Mouse (Mus musculus) kidney, embryonic 14.5 days (tissue): ENCODE data around the gene Tspan17. TPM values are rescaled to one million over a fixed set of nuclear protein-coding genes. Genes with fewer than 3 reads are reported as not detected.

Experiments used
- ATAC-seq: fragments of 200-750 bp; cut with Nextera tagmentation; 2 replicates; pipeline ENCODE4 v1.8.0; 2017; ENCODE audit warnings: moderate number of reproducible peaks, mild to moderate bottlenecking, moderate TSS enrichment, moderate library complexity; ENCODE audit not compliant: low FRiP score, low TSS enrichment
- H3K27ac ChIP-seq: fragments of 300-500 bp; sonication (generic); 2 replicates; pipeline ENCODE4 v1.5.1; 2014; ENCODE audit warnings: low read depth, mild to moderate bottlenecking, low read length, moderate library complexity, mixed read lengths
- H3K27me3 ChIP-seq: fragments of 300-500 bp; sonication (generic); 2 replicates; pipeline ENCODE4 v1.6.1; 2014; ENCODE audit warnings: mild to moderate bottlenecking, low read length; ENCODE audit not compliant: control insufficient read depth, insufficient read depth
- H3K36me3 ChIP-seq: fragments of 300-500 bp; sonication (generic); 2 replicates; pipeline ENCODE4 v1.6.1; 2014; ENCODE audit warnings: low read length, mixed read lengths; ENCODE audit not compliant: control insufficient read depth, insufficient read depth
- H3K4me1 ChIP-seq: fragments of 300-500 bp; sonication (generic); 2 replicates; pipeline ENCODE4 v1.6.1; 2014; ENCODE audit warnings: low read length, mixed read lengths; ENCODE audit not compliant: control insufficient read depth, insufficient read depth
- H3K4me2 ChIP-seq: fragments of 300-500 bp; sonication (generic); replicated peaks from 2 replicates; pipeline ENCODE4 v1.6.1; 2014; ENCODE audit warnings: low read depth, mild to moderate bottlenecking, low read length
- H3K4me3 ChIP-seq: fragments of 300-500 bp; sonication (generic); 2 replicates; pipeline ENCODE4 v1.5.1; 2014; ENCODE audit warnings: mild to moderate bottlenecking, low read length
- H3K9ac ChIP-seq: fragments of 300-500 bp; sonication (generic); 2 replicates; pipeline ENCODE4 v1.6.1; 2014; ENCODE audit warnings: low read depth, mild to moderate bottlenecking, low read length, moderate library complexity
- H3K9me3 ChIP-seq: fragments of 300-500 bp; sonication (generic); 2 replicates; pipeline ENCODE4 v1.6.1; 2016; ENCODE audit warnings: low read length; ENCODE audit not compliant: control insufficient read depth
- WGBS: fragments of 180-500 bp; shearing (Covaris S2); extraction: QIAGEN DNeasy Blood & Tissue Kit; methylation state at CpG from one replicate; pipeline ENCODE4 v1.1.7; 2014; 5-methylcytosine and 5-hydroxymethylcytosine counted together
- polyA plus RNA-seq: library from polyadenylated mRNA; unstranded; fragments of >200 nt; fragmentation: Nextera tagmentation; extraction: Ambion mirVana; gene quantifications from 2 replicates; pipeline ENCODE4 v1.2.1, GENCODE M21; 2014

Tspan17 gene
- polyA plus RNA-seq, 1 experiment from 2014 or later: 5.2 TPM

GRCm38 (mm10) chr13:54811476-54811875 is 22.3 kb downstream of the Tspan17 start:
- Histone ChIP-seq H3K36me3 (no peaks in the 10 kb centered on the region), H3K9ac (no peak overlapping the region), H3K4me1 (no peaks in the 10 kb centered on the region), H3K4me2 (no peak overlapping the region), H3K9me3 (no peaks in the 10 kb centered on the region), H3K27me3 (peaks cover 5% of the 10 kb centered on the region; the same call in 1 of the 2 replicates), H3K4me3 (no peak overlapping the region), H3K27ac (no peak overlapping the region)
- 62% methylated on average over 7 of the region's 7 CpGs for WGBS
- no peak for ATAC-seq

GRCm38 (mm10) chr13:54813381-54813780 is 24.2 kb downstream of the Tspan17 start:
- H3K4me2 ChIP-seq: no peak overlapping the region
- H3K27me3 ChIP-seq: peaks cover 5% of the 10 kb centered on the region; the same call in 1 of the 2 replicates
- H3K9ac ChIP-seq: no peak overlapping the region
- no peak for ATAC-seq
- no peaks in the 10 kb centered on the region for H3K36me3 ChIP-seq
- H3K4me1 ChIP-seq: no peaks in the 10 kb centered on the region
- 89% methylated on average over 9 of the region's 9 CpGs for WGBS
- H3K4me3 ChIP-seq: no peak overlapping the region
- H3K9me3 ChIP-seq: no peaks in the 10 kb centered on the region
- H3K27ac ChIP-seq: no peak overlapping the region

- Histone ChIP-seq H3K4me1 (no peaks in the 10 kb centered on the region), H3K4me3 (no peak overlapping the region), H3K9ac (no peak overlapping the region), H3K9me3 (no peaks in the 10 kb centered on the region), H3K27ac (no peak overlapping the region), H3K4me2 (no peak overlapping the region), H3K36me3 (no peaks in the 10 kb centered on the region), H3K27me3 (peaks cover 5% of the 10 kb centered on the region; the same call in 1 of the 2 replicates)
- ATAC-seq: no peak
- WGBS: 26% methylated on average over 17 of the region's 17 CpGs
Measured at GRCm38 (mm10) chr13:54818399-54819254, 29.4 kb downstream of the Tspan17 start.

- no peak overlapping the region for H3K27ac ChIP-seq
- peaks cover 5% of the 10 kb centered on the region; the same call in 1 of the 2 replicates for H3K27me3 ChIP-seq
- no peak overlapping the region for H3K9ac ChIP-seq
- no peaks in the 10 kb centered on the region for H3K9me3 ChIP-seq
- no peak overlapping the region for H3K4me3 ChIP-seq
- H3K4me1 ChIP-seq: 0 out of 2 replicates have a peak, but pooled peaks cover 5% of the 10 kb centered on the region
- H3K36me3 ChIP-seq: no peaks in the 10 kb centered on the region
- H3K4me2 ChIP-seq: no peak overlapping the region
- ATAC-seq: no peak
- 84% methylated on average over 4 of the region's 4 CpGs for WGBS
Measured at GRCm38 (mm10) chr13:54821106-54821505, 31.9 kb downstream of the Tspan17 start.

GRCm38 (mm10) chr13:54821931-54822330 is 32.8 kb downstream of the Tspan17 start:
- H3K4me2 ChIP-seq: no peak overlapping the region
- no peak for ATAC-seq
- 80% methylated on average over 2 of the region's 2 CpGs for WGBS
- H3K4me1 ChIP-seq: 0 out of 2 replicates have a peak, but pooled peaks cover 5% of the 10 kb centered on the region
- H3K27me3 ChIP-seq: peaks cover 5% of the 10 kb centered on the region; the same call in 1 of the 2 replicates
- no peak overlapping the region for H3K4me3 ChIP-seq
- no peak overlapping the region for H3K27ac ChIP-seq
- no peaks in the 10 kb centered on the region for H3K36me3 ChIP-seq
- H3K9ac ChIP-seq: no peak overlapping the region
- no peaks in the 10 kb centered on the region for H3K9me3 ChIP-seq

- ATAC-seq: 0 out of 2 replicates have a peak, but pooled peaks have one; percentile 28
- Histone ChIP-seq H3K36me3 (no peaks in the 10 kb centered on the region), H3K4me3 (peak overlapping the region; percentile 18), H3K27ac (no peak overlapping the region), H3K9me3 (no peaks in the 10 kb centered on the region), H3K9ac (no peak overlapping the region), H3K4me1 (0 out of 2 replicates have a peak, but pooled peaks cover 5% of the 10 kb centered on the region), H3K27me3 (no peaks in the 10 kb centered on the region), H3K4me2 (peak overlapping the region; percentile 38)
- 21% methylated on average over 25 of the region's 25 CpGs for WGBS
Measured at GRCm38 (mm10) chr13:54824111-54824931, 35.1 kb downstream of the Tspan17 start.

GRCm38 (mm10) chr13:54827992-54828391 is 38.8 kb downstream of the Tspan17 start:
- Histone ChIP-seq H3K4me2 (no peak overlapping the region), H3K4me1 (0 out of 2 replicates have a peak, but pooled peaks cover 5% of the 10 kb centered on the region), H3K9me3 (no peaks in the 10 kb centered on the region), H3K9ac (no peak overlapping the region), H3K27me3 (no peaks in the 10 kb centered on the region), H3K27ac (no peak overlapping the region), H3K36me3 (no peaks in the 10 kb centered on the region), H3K4me3 (no peak overlapping the region)
- WGBS: 64% methylated on average over 7 of the region's 7 CpGs
- no peak for ATAC-seq

GRCm38 (mm10) chr13:54828508-54828907 is 39.3 kb downstream of the Tspan17 start:
- H3K36me3 ChIP-seq: no peaks in the 10 kb centered on the region
- no peaks in the 10 kb centered on the region for H3K27me3 ChIP-seq
- H3K4me3 ChIP-seq: no peak overlapping the region
- no peak for ATAC-seq
- no peaks in the 10 kb centered on the region for H3K9me3 ChIP-seq
- 61% methylated on average over 6 of the region's 6 CpGs for WGBS
- no peak overlapping the region for H3K9ac ChIP-seq
- 0 out of 2 replicates have a peak, but pooled peaks cover 5% of the 10 kb centered on the region for H3K4me1 ChIP-seq
- H3K27ac ChIP-seq: no peak overlapping the region
- no peak overlapping the region for H3K4me2 ChIP-seq
